Mouse (Mus musculus) adrenal gland, postnatal 14 days (tissue): ENCODE results near the gene Polr2e. TPM values are rescaled to one million over a fixed set of nuclear protein-coding genes. Genes with fewer than 3 reads are reported as not detected.

Source experiments
- DNase-seq: peaks from one replicate; pipeline ENCODE4 v3.0.0; 2021; ENCODE audit warnings: mixed read lengths
- long read RNA-seq, 2 experiments: library from polyadenylated mRNA; stranded (forward); transcript quantifications; one replicate each; pipeline ENCODE4 v2.0.0; 2021
- total RNA-seq: library from RNA; stranded (reverse); gene quantifications from 2 replicates; pipeline ENCODE4 v1.2.3, GENCODE M21; 2021

The Polr2e gene
- 98.8 and 108 TPM in 2 replicates for total RNA-seq
- long read RNA-seq, experiment 1, transcript Polr2e-201 (7 exons, 1,148 nt) = major isoform, 171 of 180 reads
- long read RNA-seq, experiment 1, partial matches to known transcripts = 2 of 180 reads
- long read RNA-seq, experiment 1, other reads (novel, unspliced or antisense) = 3 of 180 reads
- long read RNA-seq, experiment 2, transcript Polr2e-201 (7 exons, 1,148 nt) = major isoform, 126 of 140 reads
- long read RNA-seq, experiment 2, partial matches to known transcripts = 3 of 140 reads
- long read RNA-seq, experiment 2, other reads (novel, unspliced or antisense) = 8 of 140 reads

- DNase-seq = peak; percentile 98
These were observed at the start of gene Polr2e for GRCm38 (mm10) chr10:80039559-80039979. Polr2e (minus strand) TSS chr10:80039795.

DNA sequence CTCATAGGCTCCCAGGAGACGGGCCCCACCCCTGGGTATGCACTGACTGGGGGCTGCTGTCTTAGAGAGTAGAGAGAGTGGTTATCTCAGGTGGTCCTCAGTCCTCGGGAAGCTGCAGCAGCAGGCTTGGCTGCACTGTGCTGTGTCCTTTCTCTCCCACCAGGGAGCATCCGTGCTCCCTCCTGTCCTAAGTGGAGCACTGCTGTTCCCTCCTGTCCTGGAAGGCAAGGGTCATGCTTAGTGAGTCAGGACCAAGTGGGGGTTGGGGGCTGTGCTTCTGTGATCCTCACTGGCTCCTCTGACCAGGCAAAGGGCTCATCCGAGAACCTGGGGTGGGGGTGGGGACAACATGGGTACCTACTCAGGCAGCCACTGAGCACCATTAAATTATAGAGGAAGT is 49.6 kb upstream of the Polr2e start:
- DNase-seq = no peak

DNA sequence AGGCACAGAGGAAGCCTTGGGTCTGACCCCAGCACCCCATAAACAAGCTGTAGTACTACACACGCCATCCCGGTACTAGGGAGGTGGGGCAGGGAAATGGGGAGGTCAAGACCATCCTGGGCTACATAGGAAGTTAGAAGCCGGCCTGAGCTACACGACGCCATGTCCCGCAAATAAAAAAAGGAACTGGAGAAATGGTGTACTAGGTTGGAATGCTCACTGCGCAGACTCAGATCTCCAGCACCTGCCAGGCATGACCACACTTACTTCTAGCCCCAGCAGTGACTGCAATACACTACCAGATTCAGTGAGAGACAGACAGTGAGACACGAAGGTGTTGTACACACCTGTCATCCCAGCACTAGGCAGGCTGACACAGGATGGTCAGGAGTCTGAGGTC is 47.9 kb upstream of the Polr2e start:
- DNase-seq = no peak

GRCm38 (mm10) chr10:80086847-80087246 is 47.3 kb upstream of the Polr2e start:
- DNase-seq = peak; percentile 83

- peak; percentile 53 for DNase-seq
These were observed 45.4 kb upstream of the Polr2e start for GRCm38 (mm10) chr10:80084817-80085487.

- no peak for DNase-seq
These were observed 41.5 kb upstream of the Polr2e start for GRCm38 (mm10) chr10:80081075-80081474.

DNA sequence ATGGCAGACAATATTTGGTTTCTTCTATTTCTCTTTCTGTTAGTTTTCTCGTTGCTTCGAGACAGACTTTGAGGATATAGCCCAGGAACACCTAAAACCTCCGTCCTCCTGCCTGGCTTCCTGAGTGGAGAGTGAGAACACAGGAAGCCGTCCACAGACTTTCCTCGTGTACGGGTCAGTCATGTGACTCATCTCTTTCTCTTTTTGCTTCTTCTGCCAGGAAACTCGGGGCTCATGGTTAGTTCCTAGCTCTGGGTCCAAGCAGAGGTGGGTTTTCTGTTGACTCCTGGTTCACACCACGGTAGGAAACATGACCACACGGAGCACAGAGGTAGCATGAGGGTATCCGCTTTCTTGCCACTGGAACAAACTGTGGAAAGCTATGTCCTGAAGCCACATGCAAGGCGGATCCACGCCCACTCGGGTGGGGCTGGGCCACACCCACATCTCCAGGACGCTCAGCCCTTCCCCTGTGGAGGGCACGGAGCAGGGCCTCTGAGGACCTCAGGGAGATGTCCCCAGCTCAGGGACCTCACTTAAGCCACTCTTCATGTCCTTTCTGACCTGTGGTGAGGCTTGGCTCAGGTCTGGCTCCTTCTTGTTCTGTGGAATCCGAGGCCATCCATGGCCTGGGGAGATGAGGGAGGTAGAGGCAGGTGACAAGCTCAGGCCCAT is 40.9 kb upstream of the Polr2e start:
- no peak for DNase-seq

- no peak for DNase-seq
These were observed 38.8 kb upstream of the Polr2e start for GRCm38 (mm10) chr10:80078366-80078765.

GRCm38 (mm10) chr10:80077312-80077711 is 37.7 kb upstream of the Polr2e start:
- DNase-seq = no peak

DNA sequence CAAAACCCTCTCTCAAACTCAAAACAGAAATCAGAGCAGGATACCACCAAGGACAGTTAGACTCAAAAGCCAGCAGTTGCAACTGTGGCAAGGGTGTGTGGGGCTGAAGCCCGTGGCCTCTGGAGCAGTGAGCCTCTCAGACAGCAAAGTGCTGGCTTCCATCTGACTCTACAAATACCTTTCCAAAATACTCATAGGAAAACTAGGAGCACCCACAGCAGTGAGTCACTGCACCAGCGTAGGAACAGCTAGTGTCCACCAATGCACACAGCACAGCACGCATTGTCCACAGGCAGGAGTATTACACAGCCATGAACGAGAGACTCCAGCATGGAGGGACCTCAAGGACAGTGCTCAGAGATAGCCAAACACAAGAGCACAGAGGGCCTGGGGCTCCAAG is 36.8 kb upstream of the Polr2e start:
- no peak for DNase-seq

DNA sequence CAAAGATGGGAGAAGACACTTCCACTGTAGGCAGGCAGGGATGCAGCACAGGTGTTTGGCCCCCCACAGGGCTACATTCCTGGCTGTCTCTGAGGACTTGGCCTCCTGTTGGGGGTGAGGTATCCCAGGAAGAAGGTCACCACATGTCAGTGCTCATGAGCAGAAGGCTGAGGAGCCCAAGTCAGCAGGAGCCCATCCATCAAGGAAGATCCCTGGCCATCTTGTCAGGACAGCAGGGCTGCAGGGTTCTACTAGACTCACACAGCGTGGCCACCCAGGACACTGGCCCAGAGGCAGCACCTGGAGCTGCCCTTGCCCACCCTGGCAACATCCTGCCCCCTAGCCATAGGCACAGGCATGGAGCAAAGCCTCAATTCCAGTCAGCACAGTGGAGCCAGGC is 36.3 kb upstream of the Polr2e start:
- DNase-seq = no peak

DNA sequence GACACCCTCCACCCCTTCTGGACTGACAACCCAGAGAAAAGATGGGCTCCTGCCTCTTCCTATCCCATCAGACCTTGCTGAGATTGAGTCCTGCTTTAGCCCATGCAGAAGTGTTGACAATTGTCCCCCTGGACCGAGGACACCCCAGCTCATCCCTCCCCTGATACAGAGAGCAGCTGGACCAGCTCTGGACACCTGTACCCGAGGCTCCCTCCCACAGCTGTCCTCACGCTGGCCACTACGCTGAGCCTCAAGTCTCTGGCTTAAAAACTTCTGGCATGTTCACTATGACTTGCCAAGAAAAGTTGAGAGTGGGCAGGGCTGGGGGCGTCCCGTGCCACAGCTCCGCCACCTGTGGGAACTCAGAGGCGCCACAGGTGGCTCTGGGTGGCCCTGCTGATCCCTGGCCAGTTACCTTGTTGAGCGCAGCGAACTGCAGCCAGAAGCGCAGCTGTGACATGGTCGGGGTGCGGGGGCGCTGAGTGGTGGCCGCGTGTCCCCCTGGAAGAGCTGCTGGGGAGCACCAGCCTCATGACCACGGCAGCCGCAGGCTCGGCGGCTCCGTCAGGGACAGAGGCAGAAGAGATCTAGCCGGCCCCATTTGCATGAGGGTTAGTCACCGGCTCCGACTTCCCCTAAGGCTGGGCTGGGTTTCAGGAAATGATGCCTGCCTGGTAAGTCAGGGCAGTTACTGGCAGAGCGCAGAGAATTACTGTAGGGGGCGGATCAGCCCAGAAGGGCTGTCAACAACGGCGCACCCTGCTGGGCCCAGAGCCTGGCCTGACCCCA is 35.4 kb upstream of the Polr2e start:
- DNase-seq = peak; percentile 91

GRCm38 (mm10) chr10:80072623-80073489 is 33.3 kb upstream of the Polr2e start:
- DNase-seq = peak; percentile 72

- no peak for DNase-seq
These were observed 31.9 kb upstream of the Polr2e start for GRCm38 (mm10) chr10:80071516-80071900.

DNA sequence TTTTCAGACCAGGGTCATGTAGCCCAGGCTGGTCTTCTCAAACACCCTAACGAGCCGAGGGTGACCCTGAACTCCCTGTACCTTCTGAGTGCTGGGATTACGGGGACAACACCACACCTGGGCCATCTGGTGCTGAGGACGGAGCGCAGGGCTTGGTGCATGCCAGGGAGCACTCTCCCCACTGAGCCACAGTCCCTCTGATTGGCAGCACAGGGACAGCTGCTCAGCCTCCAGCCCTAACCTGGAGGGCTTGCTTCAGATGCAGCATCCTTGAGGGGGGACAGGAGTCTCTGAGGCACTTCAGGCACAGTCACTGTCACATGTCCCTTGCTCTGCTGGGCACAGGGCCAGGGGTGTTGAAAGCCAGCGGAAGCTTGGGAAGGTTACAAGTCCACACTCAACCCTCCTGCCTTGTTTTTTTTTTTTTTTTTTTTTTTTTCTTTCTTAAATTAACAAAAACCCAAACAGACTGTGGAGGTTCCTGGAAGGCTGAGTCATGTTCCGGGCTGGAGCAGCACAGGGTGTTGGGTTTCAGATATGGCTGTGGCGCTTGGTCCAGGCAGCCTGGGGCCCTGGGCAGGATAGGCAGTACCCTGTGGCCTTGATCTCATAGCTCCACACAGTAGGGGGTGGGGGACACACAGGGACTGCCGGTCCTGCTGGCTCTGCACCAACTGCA is 31.4 kb upstream of the Polr2e start:
- peak; percentile 98 for DNase-seq

- peak; percentile 61 for DNase-seq
These were observed 30.4 kb upstream of the Polr2e start for GRCm38 (mm10) chr10:80069948-80070450.

DNA sequence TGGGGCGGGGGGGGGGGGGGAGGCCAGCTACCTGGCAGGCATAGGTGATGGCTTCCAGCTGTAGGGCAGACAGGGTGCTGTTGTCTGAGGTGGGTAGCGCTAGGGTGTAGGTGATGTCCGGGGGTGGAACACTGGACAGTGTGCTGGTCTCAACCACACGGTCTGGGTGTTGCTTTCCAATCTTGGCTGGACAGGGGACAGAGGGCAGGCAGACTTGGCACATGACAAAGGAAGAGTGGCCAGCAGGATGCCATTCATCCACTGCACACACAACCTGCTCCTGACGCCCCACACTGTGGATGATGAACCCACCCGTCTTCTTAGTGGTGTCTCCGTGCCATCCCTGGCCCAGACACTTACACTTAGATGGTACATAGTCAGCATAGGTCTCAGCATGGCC is 29.7 kb upstream of the Polr2e start:
- DNase-seq = no peak

DNA sequence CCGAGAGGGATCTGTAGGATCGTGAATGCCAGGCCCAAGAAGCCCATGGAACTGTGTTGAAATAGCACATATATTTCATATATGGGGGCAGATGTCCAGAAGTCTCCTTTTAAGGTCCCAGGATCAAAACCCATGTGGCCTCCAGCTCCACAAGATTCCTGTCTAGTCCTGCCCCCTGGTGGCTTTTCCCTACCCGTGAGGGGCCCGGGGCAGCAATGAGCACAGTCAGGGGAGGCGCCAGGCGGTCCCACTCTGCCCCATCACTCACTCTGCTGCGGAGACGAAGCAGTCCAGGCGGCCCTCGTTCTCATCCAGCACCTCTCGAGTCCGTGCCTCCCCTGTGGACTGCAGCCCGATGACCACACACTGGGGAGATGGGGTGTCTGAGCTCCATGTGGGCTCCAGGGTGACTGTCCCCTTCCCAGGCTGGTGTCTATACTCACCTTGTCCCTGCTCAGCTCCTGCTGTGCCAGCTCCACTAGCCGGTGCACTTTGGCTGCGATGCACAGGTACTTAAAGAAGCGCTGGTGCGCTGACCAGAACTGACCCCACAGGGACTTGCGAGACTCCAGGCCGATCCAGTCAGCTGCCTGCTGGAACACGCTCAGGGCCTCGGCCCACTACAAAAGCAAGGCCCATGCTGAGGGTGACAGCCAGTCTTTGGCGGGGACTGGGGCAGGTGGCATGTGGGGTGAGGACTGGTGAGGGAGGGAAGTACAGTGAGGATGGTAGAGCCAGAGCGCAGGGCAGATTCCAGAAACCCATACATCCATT is 24.5 kb upstream of the Polr2e start:
- peak; percentile 32 for DNase-seq

GRCm38 (mm10) chr10:80063104-80063503 is 23.5 kb upstream of the Polr2e start:
- DNase-seq = peak; percentile 84
